Mouse (Mus musculus) myocyte (in vitro differentiated cells): ENCODE data around the gene Gm9639. TPM values are rescaled to one million over a fixed set of nuclear protein-coding genes. Genes with fewer than 3 reads are reported as not detected.
"Not testable (repeated sequence)": the region's sequence is repeated elsewhere in the genome, so short reads cannot be mapped to it uniquely, and the experiment has no call there.

Experiments used
- H3K27me3 ChIP-seq: one replicate; pipeline ENCODE4 v1.6.1; 2011; ENCODE audit not compliant: control insufficient read depth, insufficient read depth, insufficient read length
- H3K36me3 ChIP-seq: one replicate; pipeline ENCODE4 v1.6.1; 2011; ENCODE audit not compliant: control insufficient read depth, insufficient read depth
- H3K4me2 ChIP-seq: one replicate; pipeline ENCODE4 v1.6.1; 2011; ENCODE audit warnings: low read depth, control low read depth
- H3K4me3 ChIP-seq: one replicate; pipeline ENCODE4 v1.5.1; 2011; ENCODE audit warnings: mild to moderate bottlenecking, control low read depth, moderate library complexity
- H3K79me2 ChIP-seq: one replicate; pipeline ENCODE4 v1.6.1; 2011; ENCODE audit not compliant: control insufficient read depth, insufficient read depth
- H3ac ChIP-seq: one replicate; pipeline ENCODE4 v1.6.1; 2011; ENCODE audit not compliant: control insufficient read depth, insufficient read length
- CEBPB ChIP-seq: IDR thresholded peaks from 2 replicates; pipeline ENCODE4 v1.6.1; 2011; ENCODE audit warnings: mild to moderate bottlenecking, moderate library complexity; ENCODE audit not compliant: poor library complexity, insufficient read depth, severe bottlenecking
- E2F4 ChIP-seq: IDR thresholded peaks from one replicate; pipeline ENCODE4 v1.6.1; 2011; ENCODE audit warnings: mild to moderate bottlenecking, control low read depth, moderate library complexity; ENCODE audit not compliant: insufficient read depth
- MAX ChIP-seq: IDR thresholded peaks from one replicate; pipeline ENCODE4 v1.6.1; 2011; ENCODE audit warnings: low read depth, mild to moderate bottlenecking, control low read depth
- MYOD1 ChIP-seq, 3 experiments: IDR thresholded peaks; one replicate each; pipeline ENCODE4 v1.6.1; 2011; ENCODE audit warnings: control low read depth in 2 of 3, low read depth in 2 of 3, mild to moderate bottlenecking in 2 of 3, moderate library complexity in 1 of 3; ENCODE audit not compliant: insufficient read length in 2 of 3, control insufficient read depth in 1 of 3
- MYOG ChIP-seq, 3 experiments: IDR thresholded peaks; one replicate each; pipeline ENCODE4 v1.6.1; 2011; ENCODE audit warnings: control low read depth in 2 of 3, low read depth in 2 of 3, mild to moderate bottlenecking in 2 of 3; ENCODE audit not compliant: insufficient read length in 2 of 3, control insufficient read depth in 1 of 3, insufficient read depth in 1 of 3
- POLR2A ChIP-seq: IDR thresholded peaks from one replicate; pipeline ENCODE4 v1.6.1; 2011; ENCODE audit warnings: low read depth, mild to moderate bottlenecking, control low read depth, moderate library complexity; ENCODE audit not compliant: insufficient read length
- POLR2AphosphoS2 ChIP-seq: IDR thresholded peaks from one replicate; pipeline ENCODE4 v1.6.1; 2011; ENCODE audit warnings: low read depth, control low read depth; ENCODE audit not compliant: insufficient read length
- REST ChIP-seq: IDR thresholded peaks from one replicate; pipeline ENCODE4 v1.6.1; 2011; ENCODE audit warnings: mild to moderate bottlenecking, control low read depth, moderate library complexity; ENCODE audit not compliant: insufficient read depth, insufficient read length
- SRF ChIP-seq: IDR thresholded peaks from one replicate; pipeline ENCODE4 v1.6.1; 2011; ENCODE audit warnings: low read depth; ENCODE audit not compliant: control insufficient read depth, insufficient read length
- TCF12 ChIP-seq: IDR thresholded peaks from one replicate; pipeline ENCODE4 v1.6.1; 2011; ENCODE audit warnings: mild to moderate bottlenecking, control low read depth; ENCODE audit not compliant: poor library complexity, insufficient read depth, severe bottlenecking
- TCF3 ChIP-seq: IDR thresholded peaks from one replicate; pipeline ENCODE4 v1.6.1; 2011; ENCODE audit warnings: low read depth, control low read depth; ENCODE audit not compliant: insufficient read length
- USF1 ChIP-seq: IDR thresholded peaks from one replicate; pipeline ENCODE4 v1.6.1; 2011; ENCODE audit warnings: low read depth, mild to moderate bottlenecking, control low read depth, moderate library complexity
- polyA plus RNA-seq: library from polyadenylated mRNA; unstranded; fragments of >200 nt; fragmentation: generic; extraction: Trizol; gene quantifications from one replicate; pipeline ENCODE4 v1.2.1, GENCODE M21; 2012; ENCODE audit warnings: missing spikeins

The Gm9639 gene
- polyA plus RNA-seq, 1 experiment = not detected

DNA sequence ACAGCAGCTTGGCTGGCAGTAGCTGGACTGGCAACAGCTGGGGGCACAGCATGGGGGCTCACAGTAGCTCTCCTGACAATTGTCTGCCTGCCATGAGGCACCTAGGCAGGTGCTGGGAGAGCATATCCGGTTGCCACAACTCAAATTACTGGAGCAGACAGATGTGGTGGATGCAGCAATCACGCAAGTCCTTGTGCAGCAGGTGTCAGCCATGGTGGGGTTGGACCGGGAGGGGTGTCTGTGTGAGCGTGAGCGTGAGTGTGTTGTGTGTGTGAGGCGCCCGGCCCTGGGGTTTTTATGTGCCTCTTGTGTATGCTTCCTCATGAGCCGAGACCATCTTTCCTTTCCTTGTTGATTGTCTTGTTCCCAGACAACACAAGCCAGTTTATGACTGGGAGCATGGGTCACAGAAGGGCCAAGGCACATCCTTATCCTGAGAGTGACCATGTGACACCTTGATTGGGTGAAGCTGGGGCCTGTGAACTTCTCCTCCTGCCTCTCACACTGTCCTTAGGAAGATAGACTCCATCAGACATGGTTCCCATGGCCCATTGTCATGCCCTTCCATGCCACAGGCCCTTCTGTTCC is 4.1 kb upstream of the Gm9639 start, which contains the start of gene Gm19668:
TSS of gene Gm19668 (minus strand) at position 213 of the 588 bp plus-strand sequence.
- H3K79me2 ChIP-seq = no peaks in the 10 kb centered on the region
- H3K4me2 ChIP-seq = no peak within 1 kb of the TSS
- no peaks in the 10 kb centered on the region for H3K36me3 ChIP-seq
- TF ChIP-seq MAX = no peak
- TF ChIP-seq MYOD1 (IDR thresholded peaks at IDR 0.05; ENCODE audit: control insufficient read depth in 1 of 3, insufficient read length in 2 of 3, low read depth in 2 of 3) = peak in 1 of 3 experiments; percentile 38
- TF ChIP-seq SRF = no peak
- H3ac ChIP-seq = no peak within 1 kb of the TSS
- no peak within 1 kb of the TSS for H3K4me3 ChIP-seq
- peaks cover 14% of the 10 kb centered on the region for H3K27me3 ChIP-seq

DNA sequence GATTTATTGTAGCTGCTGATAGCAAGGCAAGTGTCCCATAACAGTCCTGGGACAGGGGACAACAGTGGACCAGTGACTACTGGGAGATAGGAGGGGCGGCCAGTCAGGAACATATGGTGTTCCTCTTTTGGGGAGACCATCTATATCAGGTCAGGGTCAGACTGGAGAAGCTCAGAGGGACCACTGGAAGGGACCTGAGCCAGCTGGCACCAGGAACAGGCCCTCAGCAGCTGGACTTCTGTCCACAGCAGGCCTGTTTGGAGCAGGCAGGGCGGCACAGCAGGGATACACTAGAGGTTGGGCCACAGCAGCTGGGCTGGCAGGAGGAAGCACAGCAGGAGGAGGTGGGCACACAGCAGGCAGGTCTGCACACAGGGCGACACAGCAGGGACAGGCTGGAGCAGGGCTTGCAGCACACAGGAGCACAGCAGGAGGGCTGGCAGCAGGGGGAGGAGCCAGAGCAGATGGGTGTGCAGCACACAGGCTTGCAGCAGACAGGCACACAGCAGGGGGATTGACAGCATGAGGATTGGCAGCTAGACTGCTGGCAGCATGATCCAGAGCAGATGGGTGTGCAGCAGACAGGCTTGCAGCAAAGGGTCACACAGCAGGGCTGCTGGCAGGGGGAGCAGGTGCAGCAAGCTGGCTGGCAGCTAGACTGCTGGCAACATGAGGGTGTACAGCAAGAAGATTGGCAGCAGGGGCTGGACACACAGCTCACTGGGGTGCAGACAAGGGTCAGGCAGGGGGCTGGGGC is 3.5 kb upstream of the Gm9639 start:
- not testable (repeated sequence) for H3ac ChIP-seq, H3K4me3 ChIP-seq, H3K79me2 ChIP-seq, H3K4me2 ChIP-seq, H3K36me3 ChIP-seq
- H3K27me3 ChIP-seq = peaks cover 14% of the 10 kb centered on the region

DNA sequence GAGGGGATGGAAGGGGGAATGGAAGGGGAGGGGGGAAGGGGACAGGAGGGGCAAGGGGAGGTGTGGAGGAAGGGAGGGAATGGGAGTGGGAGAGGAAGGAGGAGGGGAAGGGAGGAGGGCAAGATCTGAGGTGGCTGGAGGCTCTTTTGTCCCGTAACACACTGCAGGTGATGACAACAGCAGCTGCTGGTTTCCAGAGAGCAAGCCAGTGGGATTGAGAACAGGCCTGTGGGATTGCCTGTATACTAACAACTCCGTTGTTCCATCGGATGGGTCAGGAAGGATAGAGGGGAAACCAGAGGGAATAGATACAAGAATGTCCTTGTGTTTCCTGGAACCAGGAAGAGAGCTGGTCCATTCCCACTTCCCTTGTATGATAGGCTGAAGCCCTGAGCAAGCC is 2.8 kb upstream of the Gm9639 start:
- no peak overlapping the region for H3ac ChIP-seq

DNA sequence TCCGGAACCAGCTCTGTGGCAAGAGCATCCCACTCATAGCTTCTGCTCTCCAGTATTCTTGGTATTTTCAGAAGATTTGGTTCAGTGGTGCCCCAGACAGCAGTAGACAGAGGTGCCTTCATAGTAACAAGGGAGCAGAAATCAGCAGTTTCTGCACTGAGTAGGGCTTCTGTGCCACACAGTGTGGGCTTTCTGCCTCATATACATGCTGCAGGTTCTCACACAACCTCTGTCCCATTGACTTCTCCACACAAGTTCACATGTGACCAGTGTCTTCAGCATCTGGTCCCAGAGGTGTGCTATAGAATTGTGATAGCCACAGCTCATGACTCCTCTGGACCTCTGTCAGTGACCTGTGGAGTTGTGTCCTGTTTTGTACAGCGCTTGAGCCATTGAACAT is 6.3 kb downstream of the Gm9639 start:
- no peak overlapping the region for H3ac ChIP-seq
- no peak overlapping the region for H3K4me2 ChIP-seq
- H3K79me2 ChIP-seq = no peaks in the 10 kb centered on the region
- TF ChIP-seq MYOD1 (IDR thresholded peaks at IDR 0.05; ENCODE audit: control insufficient read depth in 1 of 3, insufficient read length in 2 of 3, low read depth in 2 of 3) = no peak
- no peak for TF ChIP-seq REST
- no peak for TF ChIP-seq SRF
- TF ChIP-seq POLR2AphosphoS2 = no peak
- no peak for TF ChIP-seq MAX
- no peak for TF ChIP-seq MYOG (IDR thresholded peaks at IDR 0.05; ENCODE audit: control insufficient read depth in 1 of 3, insufficient read depth in 1 of 3, insufficient read length in 2 of 3, low read depth in 2 of 3)
- no peak for TF ChIP-seq TCF3
- no peak for TF ChIP-seq USF1
- TF ChIP-seq POLR2A = no peak
- TF ChIP-seq CEBPB = no peak
- TF ChIP-seq TCF12 = no peak
- TF ChIP-seq E2F4 = no peak
- H3K4me3 ChIP-seq = no peak overlapping the region
- H3K27me3 ChIP-seq = peaks cover 6% of the 10 kb centered on the region
- H3K36me3 ChIP-seq = no peaks in the 10 kb centered on the region

More for the DNA sequence above, 2.8 kb upstream of the Gm9639 start:
- Histone ChIP-seq H3K4me3 (no peak overlapping the region), H3K27me3 (peaks cover 14% of the 10 kb centered on the region), H3K36me3 (no peaks in the 10 kb centered on the region), H3K4me2 (no peak overlapping the region), H3K79me2 (no peaks in the 10 kb centered on the region)
- TF ChIP-seq TCF12 (no peak), SRF (no peak), POLR2A (no peak), MAX (no peak), CEBPB (no peak), REST (no peak), POLR2AphosphoS2 (no peak), TCF3 (no peak), E2F4 (no peak), USF1 (no peak), MYOD1 (IDR thresholded peaks at IDR 0.05; ENCODE audit: control insufficient read depth in 1 of 3, insufficient read length in 2 of 3, low read depth in 2 of 3) (no peak), MYOG (IDR thresholded peaks at IDR 0.05; ENCODE audit: control insufficient read depth in 1 of 3, insufficient read depth in 1 of 3, insufficient read length in 2 of 3, low read depth in 2 of 3) (no peak)

DNA sequence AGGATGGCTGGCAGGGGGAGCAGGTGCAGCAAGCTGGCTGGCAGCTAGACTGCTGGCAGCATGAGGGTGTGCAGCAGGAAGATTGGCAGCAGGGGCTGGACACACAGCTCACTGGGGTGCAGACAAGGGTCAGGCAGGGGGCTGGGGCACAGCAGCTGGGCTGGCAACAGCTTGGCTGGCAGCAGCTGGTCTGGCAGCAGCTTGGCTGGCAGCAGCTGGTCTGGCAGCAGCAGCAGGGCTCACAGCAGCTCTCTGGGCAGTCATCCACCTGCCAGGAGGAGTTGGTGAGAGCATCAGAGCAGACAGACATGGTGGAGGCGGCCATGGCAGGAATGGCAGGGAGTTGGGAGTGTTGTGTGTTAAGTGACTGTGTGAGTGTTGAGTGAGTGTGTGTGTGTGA is 7.0 kb downstream of the Gm9639 start, which contains the start of gene Gm7137:
TSS of gene Gm7137 (minus strand) at position 325 of the 400 bp plus-strand sequence.
- not testable (repeated sequence) for H3K36me3 ChIP-seq, H3ac ChIP-seq, H3K4me3 ChIP-seq, H3K79me2 ChIP-seq, H3K27me3 ChIP-seq, H3K4me2 ChIP-seq
- TF ChIP-seq MYOG (IDR thresholded peaks at IDR 0.05; ENCODE audit: control insufficient read depth in 1 of 3, insufficient read depth in 1 of 3, insufficient read length in 2 of 3, low read depth in 2 of 3) (peak in 1 of 3 experiments; percentile 45), TCF3 (peak; percentile 49), MYOD1 (IDR thresholded peaks at IDR 0.05; ENCODE audit: control insufficient read depth in 1 of 3, insufficient read length in 2 of 3, low read depth in 2 of 3) (peak in 2 of 3 experiments; percentile 16 to 56)

DNA sequence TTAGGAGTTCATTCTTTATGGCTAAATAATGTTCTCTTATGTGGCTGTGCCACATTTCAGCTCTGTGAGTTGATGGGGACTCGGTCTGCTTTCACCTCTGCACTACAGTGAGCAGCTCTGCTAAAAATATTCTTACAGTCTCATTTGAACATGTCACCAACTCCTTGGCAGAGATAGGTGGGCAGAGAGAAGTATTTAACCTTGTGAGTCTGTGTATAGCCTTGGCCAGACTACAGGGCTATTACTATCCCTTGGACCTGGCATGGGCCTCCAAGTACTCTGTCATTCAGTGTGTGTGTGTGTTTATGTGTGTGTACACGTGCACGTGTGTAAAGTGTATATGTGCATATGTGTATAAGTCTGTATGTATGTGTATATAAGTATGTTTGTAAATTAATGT is 11.5 kb downstream of the Gm9639 start:
- not testable (repeated sequence) for H3K4me3 ChIP-seq, H3K27me3 ChIP-seq, H3K79me2 ChIP-seq, H3K4me2 ChIP-seq, H3K36me3 ChIP-seq, H3ac ChIP-seq

DNA sequence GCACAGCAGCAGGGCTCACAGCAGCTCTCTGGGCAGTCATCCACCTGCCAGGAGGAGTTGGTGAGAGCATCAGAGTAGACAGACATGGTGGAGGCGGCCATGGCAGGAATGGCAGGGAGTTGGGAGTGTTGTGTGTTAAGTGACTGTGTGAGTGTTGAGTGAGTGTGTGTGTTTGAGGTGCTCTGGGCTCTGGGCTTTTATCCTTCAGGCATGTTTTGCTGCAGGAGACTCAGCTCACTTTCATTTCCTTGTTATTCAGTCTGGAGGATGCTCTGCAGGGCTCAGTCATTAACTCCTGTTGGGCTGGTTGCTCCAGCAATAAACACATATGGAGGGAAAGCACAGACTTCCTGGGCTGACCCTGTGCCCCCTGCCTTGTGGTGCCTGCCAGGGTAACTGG is 12.4 kb downstream of the Gm9639 start, which contains the start of gene Gm3250:
TSS of gene Gm3250 (minus strand) at position 101 of the 400 bp plus-strand sequence.
- not testable (repeated sequence) for H3K4me3 ChIP-seq, H3ac ChIP-seq, H3K27me3 ChIP-seq, H3K4me2 ChIP-seq, H3K79me2 ChIP-seq, H3K36me3 ChIP-seq

DNA sequence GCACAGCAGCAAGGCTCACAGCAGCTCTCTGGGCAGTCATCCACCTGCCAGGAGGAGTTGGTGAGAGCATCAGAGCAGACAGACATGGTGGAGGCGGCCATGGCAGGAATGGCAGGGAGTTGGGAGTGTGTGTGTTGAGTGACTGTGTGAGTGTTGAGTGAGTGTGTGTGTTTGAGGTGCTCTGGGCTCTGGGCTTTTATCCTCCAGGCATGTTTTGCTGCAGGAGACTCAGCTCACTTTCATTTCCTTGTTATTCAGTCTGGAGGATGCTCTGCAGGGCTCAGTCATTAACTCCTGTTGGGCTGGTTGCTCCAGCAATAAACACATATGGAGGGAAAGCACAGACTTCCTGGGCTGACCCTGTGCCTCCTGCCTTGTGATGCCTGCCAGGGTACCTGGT is 18.0 kb downstream of the Gm9639 start, which contains the start of gene Gm7138:
TSS of gene Gm7138 (minus strand) at position 101 of the 400 bp plus-strand sequence.
- H3K79me2 ChIP-seq, H3ac ChIP-seq, H3K27me3 ChIP-seq, H3K4me3 ChIP-seq, H3K4me2 ChIP-seq, H3K36me3 ChIP-seq: not testable (repeated sequence)
